Mouse (Mus musculus): ENCODE measurements at regions not wholly inside any gene's neighbourhood (a gene's known extent, or its start where the extent isn't known, plus 50 kb on each side); places are given as distances from the start of the nearest gene placed in this dataset.
"Not testable (repeated sequence)": the region's sequence is repeated elsewhere in the genome, so short reads cannot be mapped to it uniquely, and the experiment has no call there.

DNA sequence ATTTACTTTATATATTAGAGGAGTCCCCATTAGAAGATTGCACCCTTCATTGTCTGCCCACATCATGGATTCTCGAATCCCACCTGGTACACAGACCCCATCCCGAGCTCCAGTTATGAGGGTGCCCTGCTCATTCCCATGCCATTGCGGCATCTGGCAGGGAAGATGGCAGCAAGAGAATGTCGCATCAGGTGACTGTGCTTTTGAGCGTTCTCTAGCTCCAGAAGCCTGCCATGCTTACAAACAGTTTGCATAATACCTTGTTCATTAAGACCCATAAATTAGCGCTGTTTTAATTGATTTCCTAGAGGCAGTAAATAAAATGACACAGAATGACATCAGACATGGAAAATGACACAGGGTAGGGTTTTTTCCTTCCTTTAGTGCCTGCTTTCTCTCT is 398.0 kb upstream of the Igfbp7 start:
- no peaks in the 10 kb centered on the region for H3K9me3 ChIP-seq
- H3K4me2 ChIP-seq (replicated peaks): no peak overlapping the region
- no peak for ATAC-seq
- no peak overlapping the region for H3K27ac ChIP-seq
- 85% methylated on average over 6 of the region's 6 CpGs for WGBS
- no peaks in the 10 kb centered on the region for H3K36me3 ChIP-seq
- H3K4me3 ChIP-seq (replicated peaks): no peak overlapping the region
- H3K9ac ChIP-seq: no peak overlapping the region
- H3K27me3 ChIP-seq (replicated peaks): no peaks in the 10 kb centered on the region
- H3K4me1 ChIP-seq (replicated peaks): no peaks in the 10 kb centered on the region

DNA sequence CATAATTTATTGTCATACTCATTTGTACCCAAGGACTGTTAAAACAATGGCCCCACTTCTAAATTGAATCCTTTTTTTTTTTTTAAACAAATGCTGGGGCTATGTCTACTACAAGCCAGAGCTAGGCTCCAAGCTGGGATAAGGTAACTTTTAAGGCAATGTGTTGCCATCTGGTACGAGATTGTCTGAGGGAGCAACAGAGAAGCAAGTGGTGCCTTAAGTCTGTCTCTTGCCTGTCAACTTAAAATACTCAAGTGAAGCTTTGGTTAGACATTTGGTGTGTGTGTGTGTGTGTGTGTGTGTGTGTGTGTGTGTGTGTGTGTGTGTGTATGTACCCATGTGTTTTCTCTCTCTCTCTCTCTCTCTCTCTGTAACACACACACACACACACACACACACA is 397.5 kb upstream of the Igfbp7 start:
- Histone ChIP-seq H3K36me3 (no peaks in the 10 kb centered on the region), H3K4me1 (replicated peaks) (no peaks in the 10 kb centered on the region), H3K4me3 (replicated peaks) (no peak overlapping the region), H3K9ac (no peak overlapping the region), H3K27me3 (replicated peaks) (no peaks in the 10 kb centered on the region), H3K27ac (no peak overlapping the region), H3K9me3 (no peaks in the 10 kb centered on the region), H3K4me2 (replicated peaks) (no peak overlapping the region)
- WGBS: 80% methylated on average over 1 of the region's 1 CpGs
- ATAC-seq: no peak

DNA sequence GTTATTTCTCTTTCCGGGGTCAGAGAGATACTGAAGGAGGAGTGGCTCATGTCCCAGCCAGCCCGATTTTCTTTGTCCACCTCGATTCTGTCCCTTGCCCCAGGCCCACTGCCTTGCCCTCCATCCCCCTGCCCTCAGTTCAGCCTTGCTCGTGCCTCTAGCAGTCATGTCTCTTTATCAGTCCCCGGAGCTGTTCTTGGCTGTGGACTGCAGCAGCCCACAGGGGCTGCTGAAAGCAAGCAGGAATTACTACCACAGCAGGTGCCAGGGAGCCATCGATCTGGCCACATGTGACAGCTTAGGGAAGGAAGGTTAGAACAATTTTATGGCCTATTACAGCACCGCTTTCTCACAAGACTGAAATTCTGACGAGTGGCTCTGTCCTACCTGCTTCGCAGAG is 396.3 kb upstream of the Igfbp7 start:
- H3K4me2 ChIP-seq (replicated peaks): peak overlapping the region; percentile 14; the same call in 1 of the 2 replicates
- no peaks in the 10 kb centered on the region for H3K27me3 ChIP-seq (replicated peaks)
- no peak overlapping the region for H3K4me3 ChIP-seq (replicated peaks)
- H3K27ac ChIP-seq: no peak overlapping the region
- H3K4me1 ChIP-seq (replicated peaks): no peaks in the 10 kb centered on the region
- no peaks in the 10 kb centered on the region for H3K36me3 ChIP-seq
- H3K9me3 ChIP-seq: no peaks in the 10 kb centered on the region
- H3K9ac ChIP-seq: no peak overlapping the region
- 56% methylated on average over 9 of the region's 9 CpGs for WGBS
- ATAC-seq: peak; percentile 61

DNA sequence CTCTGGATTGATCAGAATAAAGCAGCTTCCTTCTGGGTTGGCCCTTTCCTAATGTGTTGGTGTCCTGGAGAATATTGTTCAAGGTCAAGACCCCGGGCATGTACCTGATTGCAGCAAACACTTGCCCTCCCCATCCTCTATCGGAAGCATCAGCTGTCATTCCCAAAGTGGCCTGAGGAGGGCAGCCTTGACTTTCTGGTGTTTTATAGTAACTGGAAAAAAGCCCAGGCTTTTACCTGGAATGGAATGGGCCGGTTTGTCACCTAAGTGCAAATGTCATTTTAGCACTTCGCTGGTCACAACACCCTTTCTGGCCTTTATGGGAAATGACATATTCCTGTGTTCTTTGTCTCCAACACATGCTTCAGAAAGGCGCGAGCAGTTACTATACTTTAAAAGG is 395.7 kb upstream of the Igfbp7 start:
- H3K4me3 ChIP-seq (replicated peaks): no peak overlapping the region
- WGBS: 46% methylated on average over 6 of the region's 6 CpGs
- H3K9ac ChIP-seq: no peak overlapping the region
- no peaks in the 10 kb centered on the region for H3K27me3 ChIP-seq (replicated peaks)
- H3K36me3 ChIP-seq: no peaks in the 10 kb centered on the region
- H3K27ac ChIP-seq: no peak overlapping the region
- H3K9me3 ChIP-seq: no peaks in the 10 kb centered on the region
- H3K4me1 ChIP-seq (replicated peaks): no peaks in the 10 kb centered on the region
- ATAC-seq: 0 out of 2 replicates have a peak, but pooled peaks have one; percentile 23
- H3K4me2 ChIP-seq (replicated peaks): peak overlapping the region; percentile 14; the same call in 1 of the 2 replicates

DNA sequence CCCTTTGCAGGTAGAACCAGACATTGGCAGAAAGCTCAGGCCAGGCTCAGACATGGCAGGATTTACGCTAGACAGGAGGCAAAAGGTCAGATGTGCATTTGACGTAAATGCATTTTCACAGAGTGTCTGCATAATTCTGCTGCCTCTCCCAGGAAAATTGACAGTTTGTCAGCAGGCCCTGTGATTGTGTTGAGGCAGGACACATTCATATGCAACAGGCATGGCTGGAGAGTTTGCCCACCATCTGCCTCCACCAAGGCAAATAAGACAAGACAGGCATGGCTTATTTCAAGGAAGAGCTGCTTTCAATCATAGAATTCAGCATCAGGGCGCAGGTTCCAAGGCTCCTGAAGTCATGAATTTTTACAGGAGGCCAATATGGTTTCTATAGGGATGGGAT is 389.1 kb upstream of the Igfbp7 start:
- H3K27me3 ChIP-seq (replicated peaks): no peaks in the 10 kb centered on the region
- H3K36me3 ChIP-seq: no peaks in the 10 kb centered on the region
- no peak for ATAC-seq
- no peak overlapping the region for H3K4me3 ChIP-seq (replicated peaks)
- H3K9ac ChIP-seq: no peak overlapping the region
- no peak overlapping the region for H3K4me2 ChIP-seq (replicated peaks)
- H3K27ac ChIP-seq: no peak overlapping the region
- no peaks in the 10 kb centered on the region for H3K4me1 ChIP-seq (replicated peaks)
- no peaks in the 10 kb centered on the region for H3K9me3 ChIP-seq
- 69% methylated on average over 3 of the region's 3 CpGs for WGBS

DNA sequence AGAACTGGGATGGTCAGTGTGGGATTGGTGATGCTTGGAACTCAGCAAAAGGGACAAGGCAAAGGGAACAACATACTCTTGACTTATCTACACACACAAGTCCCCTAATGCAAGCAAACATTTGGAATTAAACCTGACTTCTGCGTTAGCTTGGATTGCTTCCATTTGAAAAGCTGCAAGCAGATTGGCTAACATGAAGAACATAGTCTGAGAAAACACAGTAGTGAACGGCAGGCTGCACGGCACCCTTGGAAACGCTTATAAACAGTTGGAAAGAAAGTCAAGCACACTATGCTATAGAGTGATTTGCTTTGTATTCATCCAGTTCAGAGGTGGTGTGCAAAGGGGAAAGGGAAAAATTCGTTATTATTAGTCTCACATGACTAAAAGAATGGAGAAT is 387.9 kb upstream of the Igfbp7 start:
- ATAC-seq: no peak
- 77% methylated on average over 5 of the region's 5 CpGs for WGBS

DNA sequence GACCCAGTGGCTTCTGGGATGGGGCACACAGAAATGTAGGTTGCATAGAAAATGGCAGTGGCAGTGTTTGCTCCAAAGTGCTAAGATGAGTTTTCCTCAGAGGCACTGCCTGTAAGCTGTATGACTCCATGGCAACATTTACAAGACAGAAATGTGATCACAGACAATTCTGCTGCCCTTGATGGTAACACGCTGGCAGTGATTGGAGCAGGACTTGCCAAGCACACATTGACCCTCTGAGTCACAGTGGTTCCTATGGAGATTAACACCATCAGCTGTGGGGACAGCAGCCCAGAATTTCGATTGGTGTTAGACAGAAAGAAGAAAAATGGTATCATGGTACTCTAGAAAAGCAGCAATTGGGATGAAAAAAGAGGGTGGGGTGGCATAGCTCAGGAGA is 376.1 kb upstream of the Igfbp7 start:
- Histone ChIP-seq H3K4me3 (replicated peaks) (no peak overlapping the region), H3K9ac (no peak overlapping the region), H3K4me2 (replicated peaks) (no peak overlapping the region), H3K27me3 (replicated peaks) (no peaks in the 10 kb centered on the region), H3K27ac (no peak overlapping the region), H3K4me1 (replicated peaks) (no peaks in the 10 kb centered on the region), H3K9me3 (no peaks in the 10 kb centered on the region), H3K36me3 (no peaks in the 10 kb centered on the region)
- 67% methylated on average over 2 of the region's 2 CpGs for WGBS
- ATAC-seq: no peak

More for the DNA sequence above, 387.9 kb upstream of the Igfbp7 start:
- Histone ChIP-seq H3K4me2 (replicated peaks) (no peak overlapping the region), H3K9me3 (no peaks in the 10 kb centered on the region), H3K27ac (no peak overlapping the region), H3K4me3 (replicated peaks) (no peak overlapping the region), H3K4me1 (replicated peaks) (no peaks in the 10 kb centered on the region), H3K36me3 (no peaks in the 10 kb centered on the region), H3K27me3 (replicated peaks) (no peaks in the 10 kb centered on the region), H3K9ac (no peak overlapping the region)

DNA sequence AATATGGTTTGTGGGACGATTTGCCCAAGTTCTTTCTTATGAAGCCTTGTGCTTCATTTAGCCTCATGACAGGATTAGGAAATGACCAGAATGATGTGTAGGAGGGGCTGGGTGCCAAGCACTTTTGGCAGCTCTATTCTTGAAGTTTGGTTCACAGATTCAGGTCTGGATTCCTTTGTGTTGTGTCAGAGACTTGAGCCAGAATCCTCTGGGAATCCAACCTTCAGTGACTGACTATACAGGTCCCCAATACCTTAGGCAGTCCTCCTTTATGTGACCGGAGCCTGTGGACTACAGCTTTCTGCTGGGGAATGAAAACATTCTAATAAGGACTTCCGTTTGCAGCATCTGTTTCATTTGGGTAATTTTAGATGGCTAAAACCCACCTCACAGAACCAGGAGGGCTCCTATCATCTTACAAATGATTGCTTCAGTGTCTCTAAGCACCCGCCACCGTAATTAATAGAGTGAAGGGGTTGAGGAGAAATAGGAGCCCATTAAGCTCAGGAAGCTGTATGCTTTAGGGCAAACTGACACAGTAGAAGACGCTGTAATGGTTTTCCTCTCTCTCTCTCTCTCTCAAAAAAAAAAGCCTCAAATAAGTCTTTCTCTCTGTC is 354.7 kb upstream of the Igfbp7 start:
- no peak overlapping the region for H3K27ac ChIP-seq
- WGBS: 73% methylated on average over 6 of the region's 6 CpGs
- ATAC-seq: no peak

DNA sequence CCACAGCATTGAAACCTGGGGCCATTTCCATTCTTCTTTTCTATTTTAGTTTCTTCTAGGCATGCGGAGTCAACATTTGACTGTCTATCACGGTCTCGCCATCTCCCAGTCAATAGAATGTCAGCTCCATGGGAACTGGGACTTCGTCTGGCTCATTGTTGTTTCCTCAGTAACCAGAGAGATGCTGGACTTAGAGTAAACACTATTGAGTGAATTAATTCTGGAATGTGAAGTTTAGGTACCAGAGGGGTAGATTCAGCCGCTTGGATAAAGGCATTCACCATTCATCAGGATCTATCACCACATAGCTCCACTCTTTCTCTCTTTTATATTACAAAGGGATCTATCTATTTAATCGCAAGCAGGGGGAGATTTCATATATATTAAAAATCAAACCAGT is 354.2 kb upstream of the Igfbp7 start:
- no peak for ATAC-seq
- Histone ChIP-seq H3K4me3 (replicated peaks) (no peak overlapping the region), H3K36me3 (no peaks in the 10 kb centered on the region), H3K4me1 (replicated peaks) (no peaks in the 10 kb centered on the region), H3K9ac (no peak overlapping the region), H3K9me3 (no peaks in the 10 kb centered on the region), H3K27ac (no peak overlapping the region), H3K4me2 (replicated peaks) (no peak overlapping the region), H3K27me3 (replicated peaks) (no peaks in the 10 kb centered on the region)
- 82% methylated on average over 6 of the region's 6 CpGs for WGBS

More for the DNA sequence above, 354.7 kb upstream of the Igfbp7 start:
- Histone ChIP-seq H3K36me3 (no peaks in the 10 kb centered on the region), H3K9ac (no peak overlapping the region), H3K27me3 (replicated peaks) (no peaks in the 10 kb centered on the region), H3K4me3 (replicated peaks) (no peak overlapping the region), H3K4me2 (replicated peaks) (no peak overlapping the region), H3K4me1 (replicated peaks) (no peaks in the 10 kb centered on the region), H3K9me3 (no peaks in the 10 kb centered on the region)

DNA sequence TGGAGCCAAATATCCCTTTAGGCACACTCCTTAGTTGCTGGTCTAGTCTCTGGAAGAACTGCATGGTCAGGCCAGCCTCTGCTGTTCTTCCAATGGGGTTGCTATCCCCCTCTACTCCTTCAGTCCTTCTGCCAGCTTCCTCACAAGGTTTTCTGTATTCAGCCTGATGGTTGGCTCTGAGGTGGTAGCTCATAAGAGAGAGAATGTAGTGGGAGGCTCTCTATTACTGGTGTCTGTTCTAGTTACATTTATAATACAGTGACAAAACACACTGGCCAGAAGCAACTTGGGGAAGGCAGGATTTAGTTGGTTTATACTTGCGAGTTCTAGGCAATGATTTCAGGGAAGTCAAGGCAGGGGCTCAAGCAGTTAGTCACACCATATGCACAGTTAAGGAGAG is 341.1 kb upstream of the Igfbp7 start:
- Histone ChIP-seq H3K27ac (no peak overlapping the region), H3K9ac (no peak overlapping the region), H3K9me3 (no peaks in the 10 kb centered on the region), H3K4me1 (replicated peaks) (no peaks in the 10 kb centered on the region), H3K36me3 (no peaks in the 10 kb centered on the region), H3K27me3 (replicated peaks) (no peaks in the 10 kb centered on the region), H3K4me2 (replicated peaks) (no peak overlapping the region), H3K4me3 (replicated peaks) (no peak overlapping the region)
- ATAC-seq: no peak
- WGBS: 81% methylated on average over 1 of the region's 1 CpGs

DNA sequence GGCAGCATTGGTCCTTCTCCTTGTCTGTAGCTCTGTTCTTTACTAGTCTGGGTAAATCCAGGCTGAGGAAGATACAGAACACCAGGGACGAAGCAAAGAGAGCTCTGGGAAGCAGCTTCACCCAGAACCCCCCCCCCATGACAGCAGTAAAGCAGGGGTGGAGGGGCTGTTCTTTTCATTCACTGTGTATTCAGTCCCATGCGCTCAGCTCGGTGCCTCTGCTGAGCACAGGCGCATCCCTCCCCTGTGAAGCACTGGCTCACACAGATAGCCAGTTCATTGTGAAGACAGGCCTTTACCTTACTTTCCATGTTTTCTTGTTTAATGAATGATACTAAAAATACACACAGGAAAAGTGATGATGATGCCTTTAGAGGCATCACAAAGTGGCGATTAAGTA is 338.8 kb upstream of the Igfbp7 start:
- H3K36me3 ChIP-seq: no peaks in the 10 kb centered on the region
- H3K27ac ChIP-seq: no peak overlapping the region
- H3K9ac ChIP-seq: no peak overlapping the region
- H3K4me1 ChIP-seq (replicated peaks): no peaks in the 10 kb centered on the region
- ATAC-seq: no peak
- no peak overlapping the region for H3K4me2 ChIP-seq (replicated peaks)
- no peaks in the 10 kb centered on the region for H3K27me3 ChIP-seq (replicated peaks)
- no peak overlapping the region for H3K4me3 ChIP-seq (replicated peaks)
- H3K9me3 ChIP-seq: no peaks in the 10 kb centered on the region
- WGBS: 76% methylated on average over 5 of the region's 5 CpGs

DNA sequence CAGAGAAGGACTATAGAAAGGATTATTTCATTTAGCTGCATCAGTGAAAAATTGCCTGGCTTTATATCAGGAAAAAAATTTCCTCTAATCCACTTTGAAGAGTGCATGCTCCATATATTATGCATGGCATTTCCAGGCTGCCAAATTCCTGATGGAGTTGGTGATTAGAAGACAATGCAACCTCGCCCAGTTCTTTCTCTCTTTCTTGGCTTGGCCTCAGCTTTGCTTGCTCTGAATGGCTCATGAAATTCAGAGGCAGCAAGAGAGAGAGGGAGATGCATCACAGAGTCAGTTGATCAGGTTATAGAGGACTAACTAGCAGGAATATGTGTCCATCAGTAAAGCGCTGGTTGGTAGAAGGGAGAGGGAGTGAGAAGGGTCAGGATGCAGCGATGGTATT is 335.6 kb upstream of the Igfbp7 start:
- no peak overlapping the region for H3K4me2 ChIP-seq (replicated peaks)
- H3K9me3 ChIP-seq: no peaks in the 10 kb centered on the region
- H3K4me3 ChIP-seq (replicated peaks): no peak overlapping the region
- H3K4me1 ChIP-seq (replicated peaks): no peaks in the 10 kb centered on the region
- no peak overlapping the region for H3K9ac ChIP-seq
- no peak overlapping the region for H3K27ac ChIP-seq
- 84% methylated on average over 3 of the region's 3 CpGs for WGBS
- ATAC-seq: no peak
- H3K36me3 ChIP-seq: no peaks in the 10 kb centered on the region
- no peaks in the 10 kb centered on the region for H3K27me3 ChIP-seq (replicated peaks)

DNA sequence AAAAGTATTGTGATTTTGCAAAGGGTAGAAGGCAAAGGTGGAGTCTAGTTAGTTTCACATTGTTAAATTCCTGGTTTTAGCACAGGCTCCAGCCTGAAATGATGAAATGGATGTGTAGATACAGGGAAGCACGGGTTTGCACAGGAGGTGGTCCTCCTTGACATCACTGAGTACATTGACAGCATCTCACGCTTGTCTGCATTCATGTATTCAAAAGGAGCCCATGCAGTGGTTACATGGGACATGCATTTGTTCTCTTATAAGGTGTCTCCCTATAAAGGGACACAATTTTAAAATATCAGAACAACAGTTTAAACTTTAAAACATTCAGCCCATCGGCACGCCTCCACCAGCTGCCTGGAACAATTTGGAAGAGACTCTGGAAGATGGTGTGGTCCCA is 322.4 kb upstream of the Igfbp7 start:
- H3K27ac ChIP-seq; H3K4me3 ChIP-seq (replicated peaks); H3K4me2 ChIP-seq (replicated peaks); H3K27me3 ChIP-seq (replicated peaks); H3K4me1 ChIP-seq (replicated peaks); H3K9me3 ChIP-seq; H3K9ac ChIP-seq; H3K36me3 ChIP-seq; ATAC-seq: not testable (repeated sequence)
- WGBS: 77% methylated on average over 4 of the region's 4 CpGs

Data from intestine, embryonic 15.5 days (tissue).